Mouse (Mus musculus): ENCODE measurements at regions not wholly inside any gene's neighbourhood (a gene's known extent, or its start where the extent isn't known, plus 50 kb on each side); places are given as distances from the start of the nearest gene placed in this dataset.

GRCm38 (mm10) chr6:78599751-78600150, 131.1 kb upstream of the Reg3g start:
- TF ChIP-seq POLR2A (IDR thresholded peaks at IDR 0.05; ENCODE audit: extremely low read depth, insufficient read depth, low read length), result no peak
- TF ChIP-seq CTCF (IDR thresholded peaks at IDR 0.05; ENCODE audit: low read depth, low read length), result no peak
